Mouse (Mus musculus): ENCODE measurements around the gene Gk5. TPM values are rescaled to one million over a fixed set of nuclear protein-coding genes. Genes with fewer than 3 reads are reported as not detected.

The Gk5 gene
- polyA plus RNA-seq, 1 experiment = 2.5 TPM

DNA sequence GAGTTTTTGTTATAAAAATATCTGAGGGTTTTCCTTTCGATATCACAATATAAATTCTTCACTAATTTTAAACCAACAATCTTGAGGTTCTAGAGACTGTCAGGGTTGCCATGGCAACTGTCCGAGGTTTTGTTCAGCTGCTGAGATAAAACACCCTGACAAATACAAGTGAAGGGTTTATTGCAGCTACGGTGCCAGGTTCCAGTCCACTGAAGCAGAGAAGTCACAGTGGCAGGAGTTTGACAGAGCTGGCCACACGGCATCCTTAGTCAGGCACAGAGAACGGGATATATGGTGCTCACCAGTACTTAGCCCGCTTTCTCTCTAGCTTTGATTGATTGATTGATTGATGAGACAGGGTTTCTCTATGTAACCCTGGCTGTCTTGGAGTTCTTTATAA is 23.3 kb downstream of the Gk5 start:
- Histone ChIP-seq H3K4me3 (ENCODE audit: low read depth, low read length) (no peak overlapping the region), H3K4me1 (ENCODE audit: control insufficient read depth, insufficient read depth, insufficient read length, low read length) (no peaks in the 10 kb centered on the region), H3K27me3 (ENCODE audit: control insufficient read depth, insufficient read depth, low read length) (no peaks in the 10 kb centered on the region), H3K27ac (ENCODE audit: insufficient read depth, low read depth, low read length) (no peak overlapping the region), H3K36me3 (ENCODE audit: control insufficient read depth, insufficient read depth, low read length) (peaks cover 24% of the 10 kb centered on the region)
- WGBS = 81% methylated on average over 6 of the region's 6 CpGs
- TF ChIP-seq CTCF (IDR thresholded peaks at IDR 0.05; ENCODE audit: extremely low read depth, insufficient read length, insufficient replicate concordance, low read depth, low read length) (no peak), POLR2A (IDR thresholded peaks at IDR 0.05; ENCODE audit: low read depth, low read length) (no peak)

DNA sequence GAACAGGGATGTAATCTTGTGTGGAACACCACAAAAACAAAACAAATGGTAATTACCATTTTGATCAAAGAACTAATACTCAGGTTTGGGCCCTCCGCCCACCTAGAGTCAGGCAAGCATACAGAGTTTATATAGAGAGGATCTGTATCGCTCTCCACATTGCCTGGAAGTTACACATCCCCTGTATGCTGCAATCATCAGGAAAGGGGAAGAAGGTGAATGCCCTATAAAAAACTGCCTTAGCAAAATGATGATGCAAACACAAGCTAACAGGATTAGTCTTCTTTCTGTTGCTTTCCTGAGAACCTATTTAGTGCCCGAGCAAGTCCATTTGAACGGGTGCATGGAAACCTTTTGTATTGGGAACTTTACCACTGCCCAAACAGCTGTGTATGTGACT is 24.5 kb downstream of the Gk5 start:
- TF ChIP-seq CTCF (IDR thresholded peaks at IDR 0.05; ENCODE audit: extremely low read depth, insufficient read length, insufficient replicate concordance, low read depth, low read length) = no peak
- TF ChIP-seq POLR2A (IDR thresholded peaks at IDR 0.05; ENCODE audit: low read depth, low read length) = no peak
- Histone ChIP-seq H3K4me1 (ENCODE audit: control insufficient read depth, insufficient read depth, insufficient read length, low read length) (no peaks in the 10 kb centered on the region), H3K27me3 (ENCODE audit: control insufficient read depth, insufficient read depth, low read length) (no peaks in the 10 kb centered on the region), H3K36me3 (ENCODE audit: control insufficient read depth, insufficient read depth, low read length) (peaks cover 25% of the 10 kb centered on the region), H3K27ac (ENCODE audit: insufficient read depth, low read depth, low read length) (no peak overlapping the region), H3K4me3 (ENCODE audit: low read depth, low read length) (no peak overlapping the region)
- 95% methylated on average over 4 of the region's 4 CpGs for WGBS

DNA sequence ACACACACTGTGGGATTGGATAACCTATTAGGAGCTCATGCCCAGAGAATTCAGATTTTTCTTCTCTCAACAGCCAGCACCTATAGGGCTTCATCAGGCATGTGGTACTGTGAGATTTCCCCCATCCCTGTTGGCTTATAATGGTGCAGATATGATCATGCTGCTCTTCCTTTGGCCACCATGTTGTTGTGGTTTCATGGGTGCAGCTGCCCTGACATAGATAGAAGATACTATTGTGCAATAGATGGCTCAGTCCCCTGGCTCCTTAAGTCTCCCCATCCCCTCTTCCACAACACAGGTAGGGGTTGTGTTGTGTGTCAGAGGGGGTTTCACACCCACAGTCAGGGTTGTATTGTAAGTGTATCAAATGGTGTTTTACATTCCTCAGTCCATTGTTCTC is 25.7 kb downstream of the Gk5 start:
- Histone ChIP-seq H3K27me3 (ENCODE audit: control insufficient read depth, insufficient read depth, low read length) (no peaks in the 10 kb centered on the region), H3K27ac (ENCODE audit: insufficient read depth, low read depth, low read length) (no peak overlapping the region), H3K36me3 (ENCODE audit: control insufficient read depth, insufficient read depth, low read length) (peaks cover 25% of the 10 kb centered on the region), H3K4me3 (ENCODE audit: low read depth, low read length) (no peak overlapping the region), H3K4me1 (ENCODE audit: control insufficient read depth, insufficient read depth, insufficient read length, low read length) (no peaks in the 10 kb centered on the region)
- no peak for TF ChIP-seq CTCF (IDR thresholded peaks at IDR 0.05; ENCODE audit: extremely low read depth, insufficient read length, insufficient replicate concordance, low read depth, low read length)
- TF ChIP-seq POLR2A (IDR thresholded peaks at IDR 0.05; ENCODE audit: low read depth, low read length) = no peak

DNA sequence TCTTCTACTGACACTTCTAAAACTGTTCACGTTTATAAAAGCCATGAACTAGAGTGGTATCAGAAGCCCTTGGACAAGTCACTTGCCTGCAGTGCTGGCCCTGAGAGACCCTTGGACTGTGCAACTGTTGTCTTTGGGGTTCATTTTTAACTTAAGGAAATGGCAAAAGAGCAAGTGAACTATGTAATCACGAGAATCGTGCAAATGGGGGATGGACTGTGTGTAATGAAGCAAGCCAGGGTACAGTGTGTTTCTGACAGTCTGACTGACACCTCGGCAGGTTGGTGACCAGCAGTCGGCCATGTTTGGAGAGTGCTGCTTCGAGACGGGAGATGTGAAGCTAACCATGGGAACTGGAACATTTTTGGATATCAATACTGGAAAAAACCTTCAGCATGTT is 33.6 kb downstream of the Gk5 start:
- Histone ChIP-seq H3K4me3 (ENCODE audit: low read depth, low read length) (no peak overlapping the region), H3K27ac (ENCODE audit: insufficient read depth, low read depth, low read length) (no peak overlapping the region), H3K4me1 (ENCODE audit: control insufficient read depth, insufficient read depth, insufficient read length, low read length) (no peaks in the 10 kb centered on the region), H3K27me3 (ENCODE audit: control insufficient read depth, insufficient read depth, low read length) (no peaks in the 10 kb centered on the region), H3K36me3 (ENCODE audit: control insufficient read depth, insufficient read depth, low read length) (peaks cover 13% of the 10 kb centered on the region)
- TF ChIP-seq POLR2A (IDR thresholded peaks at IDR 0.05; ENCODE audit: low read depth, low read length) = no peak
- TF ChIP-seq CTCF (IDR thresholded peaks at IDR 0.05; ENCODE audit: extremely low read depth, insufficient read length, insufficient replicate concordance, low read depth, low read length) = no peak
- 86% methylated on average over 7 of the region's 7 CpGs for WGBS

DNA sequence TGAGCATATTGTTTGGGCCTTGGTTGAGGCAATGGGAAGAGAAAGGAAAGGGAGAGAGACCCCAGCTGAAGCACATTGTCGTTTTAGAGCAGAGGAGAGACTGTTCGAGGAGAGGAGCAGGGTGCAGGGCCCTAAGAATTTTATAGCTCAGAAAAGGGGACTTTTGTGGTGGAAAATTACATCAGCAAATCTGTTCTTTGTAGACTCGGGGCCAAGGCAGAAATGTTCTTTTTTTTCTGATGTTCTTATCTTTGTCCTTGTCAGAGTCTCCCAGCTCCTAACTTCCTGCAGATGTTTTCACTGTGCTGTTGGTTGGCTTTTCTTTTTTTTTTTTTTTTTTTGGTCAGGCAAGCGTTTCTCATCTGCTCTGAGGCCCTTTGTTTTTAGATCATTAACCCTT is 39.3 kb downstream of the Gk5 start:
- no peak overlapping the region for H3K27ac ChIP-seq (ENCODE audit: insufficient read depth, low read depth, low read length)
- no peaks in the 10 kb centered on the region for H3K4me1 ChIP-seq (ENCODE audit: control insufficient read depth, insufficient read depth, insufficient read length, low read length)
- H3K27me3 ChIP-seq (ENCODE audit: control insufficient read depth, insufficient read depth, low read length) = no peaks in the 10 kb centered on the region
- TF ChIP-seq CTCF (IDR thresholded peaks at IDR 0.05; ENCODE audit: extremely low read depth, insufficient read length, insufficient replicate concordance, low read depth, low read length) (no peak), POLR2A (IDR thresholded peaks at IDR 0.05; ENCODE audit: low read depth, low read length) (no peak)
- H3K4me3 ChIP-seq (ENCODE audit: low read depth, low read length) = no peak overlapping the region
- H3K36me3 ChIP-seq (ENCODE audit: control insufficient read depth, insufficient read depth, low read length) = peaks cover 15% of the 10 kb centered on the region
- 26% methylated on average over 4 of the region's 4 CpGs for WGBS

DNA sequence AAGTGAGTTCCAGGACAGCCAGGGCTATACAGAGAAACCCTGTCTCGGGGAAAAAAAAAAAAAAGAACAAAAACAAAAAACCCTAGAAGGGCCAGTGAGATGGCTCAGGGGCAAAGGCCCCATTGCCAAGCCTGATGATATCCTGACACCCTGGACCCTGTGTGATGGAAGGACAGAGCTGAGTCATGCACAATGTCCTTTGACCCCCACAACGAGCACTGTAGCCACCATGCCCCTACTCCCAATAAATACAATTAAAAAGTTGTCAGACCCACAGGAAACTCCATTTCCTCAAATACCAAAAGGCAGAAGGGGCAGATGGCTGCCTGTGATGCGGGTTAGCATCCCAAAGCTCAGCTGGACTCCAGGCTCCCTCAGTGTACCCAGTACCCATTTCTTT is 39.9 kb downstream of the Gk5 start:
- Histone ChIP-seq H3K4me3 (ENCODE audit: low read depth, low read length) (no peak overlapping the region), H3K27ac (ENCODE audit: insufficient read depth, low read depth, low read length) (no peak overlapping the region), H3K27me3 (ENCODE audit: control insufficient read depth, insufficient read depth, low read length) (no peaks in the 10 kb centered on the region), H3K4me1 (ENCODE audit: control insufficient read depth, insufficient read depth, insufficient read length, low read length) (no peaks in the 10 kb centered on the region), H3K36me3 (ENCODE audit: control insufficient read depth, insufficient read depth, low read length) (peaks cover 13% of the 10 kb centered on the region)
- 66% methylated on average over 3 of the region's 3 CpGs for WGBS
- TF ChIP-seq CTCF (IDR thresholded peaks at IDR 0.05; ENCODE audit: extremely low read depth, insufficient read length, insufficient replicate concordance, low read depth, low read length) (no peak), POLR2A (IDR thresholded peaks at IDR 0.05; ENCODE audit: low read depth, low read length) (no peak)

DNA sequence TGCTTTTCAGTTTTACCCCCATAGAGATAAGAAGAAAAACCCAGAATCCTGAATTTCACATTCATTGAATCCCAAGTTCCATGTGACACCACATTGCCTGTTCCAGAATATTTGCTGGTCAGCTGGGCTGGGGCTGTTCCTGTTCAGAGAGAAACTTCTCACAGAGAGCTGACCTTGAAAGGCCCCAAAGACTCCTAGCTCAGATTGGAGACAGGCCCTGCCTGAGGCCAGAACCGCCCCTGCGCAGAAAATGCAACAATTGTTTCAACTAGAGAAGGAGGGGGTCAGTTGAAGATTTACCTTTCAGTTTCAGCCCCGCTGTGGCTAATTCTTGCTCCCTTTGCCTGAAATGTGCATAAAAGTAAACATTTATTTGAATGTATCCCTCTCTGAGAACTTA is 41.6 kb downstream of the Gk5 start:
- H3K36me3 ChIP-seq (ENCODE audit: control insufficient read depth, insufficient read depth, low read length) = peaks cover 10% of the 10 kb centered on the region; the same call in 1 of the 2 replicates
- H3K27ac ChIP-seq (ENCODE audit: insufficient read depth, low read depth, low read length) = no peak overlapping the region
- no peak overlapping the region for H3K4me3 ChIP-seq (ENCODE audit: low read depth, low read length)
- TF ChIP-seq POLR2A (IDR thresholded peaks at IDR 0.05; ENCODE audit: low read depth, low read length) (no peak), CTCF (IDR thresholded peaks at IDR 0.05; ENCODE audit: extremely low read depth, insufficient read length, insufficient replicate concordance, low read depth, low read length) (no peak)
- no peaks in the 10 kb centered on the region for H3K27me3 ChIP-seq (ENCODE audit: control insufficient read depth, insufficient read depth, low read length)
- H3K4me1 ChIP-seq (ENCODE audit: control insufficient read depth, insufficient read depth, insufficient read length, low read length) = no peaks in the 10 kb centered on the region
- 78% methylated on average over 3 of the region's 3 CpGs for WGBS

DNA sequence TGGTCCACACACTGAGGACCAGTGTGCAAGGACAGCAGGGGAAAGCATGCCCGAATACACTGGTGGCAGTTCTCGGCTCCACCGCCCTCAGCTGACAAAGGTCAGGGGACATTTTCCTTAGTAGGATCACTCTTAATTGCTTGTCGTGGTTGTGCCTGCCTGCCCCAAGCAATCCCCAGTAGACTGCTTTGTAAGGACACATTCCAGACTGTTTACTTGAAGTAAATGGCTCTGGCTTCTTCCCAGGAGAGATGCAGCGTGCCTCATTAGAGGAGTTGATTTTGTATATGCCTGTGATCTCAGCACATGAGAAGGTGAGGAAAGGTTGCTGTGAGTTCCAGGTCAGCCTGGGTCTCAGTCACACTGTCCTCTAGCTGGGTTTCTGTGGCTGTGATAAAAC is 43.3 kb downstream of the Gk5 start:
- peaks cover 7% of the 10 kb centered on the region; the same call in 1 of the 2 replicates for H3K36me3 ChIP-seq (ENCODE audit: control insufficient read depth, insufficient read depth, low read length)
- TF ChIP-seq CTCF (IDR thresholded peaks at IDR 0.05; ENCODE audit: extremely low read depth, insufficient read length, insufficient replicate concordance, low read depth, low read length) (no peak), POLR2A (IDR thresholded peaks at IDR 0.05; ENCODE audit: low read depth, low read length) (no peak)
- no peak overlapping the region for H3K4me3 ChIP-seq (ENCODE audit: low read depth, low read length)
- H3K4me1 ChIP-seq (ENCODE audit: control insufficient read depth, insufficient read depth, insufficient read length, low read length) = no peaks in the 10 kb centered on the region
- H3K27me3 ChIP-seq (ENCODE audit: control insufficient read depth, insufficient read depth, low read length) = no peaks in the 10 kb centered on the region
- 86% methylated on average over 5 of the region's 5 CpGs for WGBS
- no peak overlapping the region for H3K27ac ChIP-seq (ENCODE audit: insufficient read depth, low read depth, low read length)

Measured in small intestine, adult 2 months (tissue).